Mouse (Mus musculus) spleen, postnatal 14 days (tissue): ENCODE results near the gene Eif2d.

ENCODE experiments used
- DNase-seq, 2 experiments: peaks; one replicate each; pipeline ENCODE4 v3.0.0; 2021 to 2022; ENCODE audit warnings: low spot score in 2 of 2

Eif2d gene

GRCm38 (mm10) chr1:131153018-131153629, at the start of gene Eif2d:
Gene Eif2d, plus strand, starts transcription at chr1:131153181.
- peak; percentile 73 to 82 for DNase-seq

- DNase-seq: no peak
These were observed 49.1 kb upstream of the Eif2d start for GRCm38 (mm10) chr1:131103776-131104424.

- DNase-seq: no peak
These were observed 45.2 kb upstream of the Eif2d start for GRCm38 (mm10) chr1:131107575-131108308.

GRCm38 (mm10) chr1:131110525-131111106, 42.4 kb upstream of the Eif2d start:
- no peak for DNase-seq

- no peak for DNase-seq
These were observed 40.4 kb upstream of the Eif2d start for GRCm38 (mm10) chr1:131112576-131112975.

GRCm38 (mm10) chr1:131115932-131116331, 37.0 kb upstream of the Eif2d start:
- peak; percentile 37 to 69 for DNase-seq

- DNase-seq: no peak
These were observed 36.5 kb upstream of the Eif2d start for GRCm38 (mm10) chr1:131116430-131117011.

- no peak for DNase-seq
These were observed 34.5 kb upstream of the Eif2d start for GRCm38 (mm10) chr1:131118530-131118929.

GRCm38 (mm10) chr1:131119026-131119425, 34.0 kb upstream of the Eif2d start:
- peak; percentile 46 to 68 for DNase-seq

GRCm38 (mm10) chr1:131121987-131122386, 31.0 kb upstream of the Eif2d start:
- DNase-seq: peak; percentile 38 to 45

- DNase-seq: no peak
These were observed 29.3 kb upstream of the Eif2d start for GRCm38 (mm10) chr1:131123522-131124265.

GRCm38 (mm10) chr1:131125987-131126744, 26.8 kb upstream of the Eif2d start:
- peak; percentile 37 to 39 for DNase-seq

- DNase-seq: no peak
These were observed 18.8 kb upstream of the Eif2d start for GRCm38 (mm10) chr1:131134231-131134630.

GRCm38 (mm10) chr1:131134942-131135522, 17.9 kb upstream of the Eif2d start:
- peak in 1 of 2 experiments; percentile 38 for DNase-seq

GRCm38 (mm10) chr1:131135960-131136629, 16.9 kb upstream of the Eif2d start:
- no peak for DNase-seq

GRCm38 (mm10) chr1:131137111-131137510, 15.9 kb upstream of the Eif2d start:
- DNase-seq: no peak

- DNase-seq: peak in 1 of 2 experiments; percentile 33
These were observed 15.3 kb upstream of the Eif2d start for GRCm38 (mm10) chr1:131137717-131138118.

- DNase-seq: peak; percentile 85 to 90
These were observed 14.6 kb upstream of the Eif2d start, which contains the start of gene Dyrk3 for GRCm38 (mm10) chr1:131138191-131139016. Gene Dyrk3, minus strand, starts transcription at chr1:131138340.
